Mouse (Mus musculus): ENCODE data around the gene Akap2. TPM values are rescaled to one million over a fixed set of nuclear protein-coding genes. Genes with fewer than 3 reads are reported as not detected.

Akap2 gene
- polyA plus RNA-seq, 1 experiment from 2014 or later: 22.2 TPM

- H3K9me3 ChIP-seq (replicated peaks): no peaks in the 10 kb centered on the region
- no peak overlapping the region for H3K27ac ChIP-seq (replicated peaks)
- 61% methylated on average over 8 of the region's 8 CpGs for WGBS
- no peaks in the 10 kb centered on the region for H3K36me3 ChIP-seq
- DNase-seq (ENCODE audit: low spot score): no peak
- no peak overlapping the region for H3K4me3 ChIP-seq
- H3K27me3 ChIP-seq (ENCODE audit: low read depth, poor library complexity, severe bottlenecking): no peaks in the 10 kb centered on the region
- peaks cover 2% of the 10 kb centered on the region; the same call in 1 of the 2 replicates for H3K4me1 ChIP-seq
Observed at GRCm38 (mm10) chr4:57738856-57739552, 21.5 kb downstream of the Akap2 start.

GRCm38 (mm10) chr4:57743325-57743929 lies 26.0 kb downstream of the Akap2 start:
- H3K27me3 ChIP-seq (ENCODE audit: low read depth, poor library complexity, severe bottlenecking): no peaks in the 10 kb centered on the region
- H3K4me1 ChIP-seq: peaks cover 16% of the 10 kb centered on the region
- no peak overlapping the region for H3K4me3 ChIP-seq
- WGBS: 88% methylated on average over 11 of the region's 11 CpGs
- DNase-seq (ENCODE audit: low spot score): no peak
- H3K36me3 ChIP-seq: no peaks in the 10 kb centered on the region
- no peak overlapping the region for H3K27ac ChIP-seq (replicated peaks)
- no peaks in the 10 kb centered on the region; the same call in 1 of the 2 replicates for H3K9me3 ChIP-seq (replicated peaks)

- H3K4me3 ChIP-seq: no peak overlapping the region
- 75% methylated on average over 4 of the region's 4 CpGs for WGBS
- DNase-seq (ENCODE audit: low spot score): no peak
- H3K27ac ChIP-seq (replicated peaks): no peak overlapping the region
- H3K36me3 ChIP-seq: no peaks in the 10 kb centered on the region
- no peaks in the 10 kb centered on the region; the same call in 1 of the 2 replicates for H3K9me3 ChIP-seq (replicated peaks)
- no peaks in the 10 kb centered on the region for H3K27me3 ChIP-seq (ENCODE audit: low read depth, poor library complexity, severe bottlenecking)
- H3K4me1 ChIP-seq: peaks cover 19% of the 10 kb centered on the region
Observed at GRCm38 (mm10) chr4:57750651-57751050, 33.2 kb downstream of the Akap2 start.

- no peaks in the 10 kb centered on the region for H3K36me3 ChIP-seq
- no peaks in the 10 kb centered on the region for H3K27me3 ChIP-seq (ENCODE audit: low read depth, poor library complexity, severe bottlenecking)
- no peak for DNase-seq (ENCODE audit: low spot score)
- peaks cover 19% of the 10 kb centered on the region for H3K4me1 ChIP-seq
- WGBS: 68% methylated on average over 4 of the region's 4 CpGs
- no peak overlapping the region for H3K4me3 ChIP-seq
- no peaks in the 10 kb centered on the region; the same call in 1 of the 2 replicates for H3K9me3 ChIP-seq (replicated peaks)
- H3K27ac ChIP-seq (replicated peaks): no peak overlapping the region
Observed at GRCm38 (mm10) chr4:57751054-57751453, 33.6 kb downstream of the Akap2 start.

GRCm38 (mm10) chr4:57751566-57751965 lies 34.1 kb downstream of the Akap2 start:
- Histone ChIP-seq H3K27ac (replicated peaks) (no peak overlapping the region), H3K9me3 (replicated peaks) (no peaks in the 10 kb centered on the region), H3K4me3 (no peak overlapping the region), H3K27me3 (ENCODE audit: low read depth, poor library complexity, severe bottlenecking) (no peaks in the 10 kb centered on the region), H3K36me3 (no peaks in the 10 kb centered on the region), H3K4me1 (peaks cover 19% of the 10 kb centered on the region)
- DNase-seq (ENCODE audit: low spot score): no peak
- 90% methylated on average over 11 of the region's 11 CpGs for WGBS

GRCm38 (mm10) chr4:57755085-57755484 lies 37.6 kb downstream of the Akap2 start:
- Histone ChIP-seq H3K27me3 (ENCODE audit: low read depth, poor library complexity, severe bottlenecking) (no peaks in the 10 kb centered on the region), H3K9me3 (replicated peaks) (no peaks in the 10 kb centered on the region), H3K4me1 (peaks cover 14% of the 10 kb centered on the region), H3K36me3 (no peaks in the 10 kb centered on the region), H3K27ac (replicated peaks) (no peak overlapping the region), H3K4me3 (no peak overlapping the region)
- WGBS: 94% methylated on average over 11 of the region's 11 CpGs
- no peak for DNase-seq (ENCODE audit: low spot score)

- H3K27me3 ChIP-seq (ENCODE audit: low read depth, poor library complexity, severe bottlenecking): 0 out of 2 replicates have a peak, but pooled peaks cover 4% of the 10 kb centered on the region
- H3K27ac ChIP-seq (replicated peaks): peak overlapping the region; percentile 43; the same call in 1 of the 2 replicates
- no peak for DNase-seq (ENCODE audit: low spot score)
- H3K36me3 ChIP-seq: no peaks in the 10 kb centered on the region
- H3K9me3 ChIP-seq (replicated peaks): no peaks in the 10 kb centered on the region
- WGBS: 63% methylated on average over 11 of the region's 11 CpGs
- peaks cover 22% of the 10 kb centered on the region for H3K4me1 ChIP-seq
- no peak overlapping the region for H3K4me3 ChIP-seq
Observed at GRCm38 (mm10) chr4:57757997-57758396, 40.5 kb downstream of the Akap2 start.

- 0 out of 2 replicates have a peak, but pooled peaks cover 9% of the 10 kb centered on the region for H3K27me3 ChIP-seq (ENCODE audit: low read depth, poor library complexity, severe bottlenecking)
- H3K4me3 ChIP-seq: no peak overlapping the region
- peak overlapping the region; percentile 69 for H3K27ac ChIP-seq (replicated peaks)
- H3K9me3 ChIP-seq (replicated peaks): no peaks in the 10 kb centered on the region
- no peak for DNase-seq (ENCODE audit: low spot score)
- no peaks in the 10 kb centered on the region for H3K36me3 ChIP-seq
- H3K4me1 ChIP-seq: peaks cover 48% of the 10 kb centered on the region
- WGBS: 53% methylated on average over 7 of the region's 7 CpGs
Observed at GRCm38 (mm10) chr4:57762424-57762823, 45.0 kb downstream of the Akap2 start.

- H3K36me3 ChIP-seq: no peaks in the 10 kb centered on the region
- WGBS: 81% methylated on average over 1 of the region's 1 CpGs
- DNase-seq (ENCODE audit: low spot score): no peak
- peaks cover 44% of the 10 kb centered on the region for H3K4me1 ChIP-seq
- peak overlapping the region; percentile 83; the same call in 1 of the 2 replicates for H3K27ac ChIP-seq (replicated peaks)
- 0 out of 2 replicates have a peak, but pooled peaks cover 9% of the 10 kb centered on the region for H3K27me3 ChIP-seq (ENCODE audit: low read depth, poor library complexity, severe bottlenecking)
- no peaks in the 10 kb centered on the region for H3K9me3 ChIP-seq (replicated peaks)
- H3K4me3 ChIP-seq: no peak overlapping the region
Observed at GRCm38 (mm10) chr4:57764392-57764791, 46.9 kb downstream of the Akap2 start.

GRCm38 (mm10) chr4:57764926-57765325 lies 47.5 kb downstream of the Akap2 start:
- Histone ChIP-seq H3K4me1 (peaks cover 44% of the 10 kb centered on the region), H3K36me3 (no peaks in the 10 kb centered on the region), H3K9me3 (replicated peaks) (no peaks in the 10 kb centered on the region), H3K4me3 (no peak overlapping the region), H3K27ac (replicated peaks) (peak overlapping the region; percentile 83), H3K27me3 (ENCODE audit: low read depth, poor library complexity, severe bottlenecking) (0 out of 2 replicates have a peak, but pooled peaks cover 9% of the 10 kb centered on the region)
- DNase-seq (ENCODE audit: low spot score): no peak
- 85% methylated on average over 1 of the region's 1 CpGs for WGBS

- peak; percentile 57 for DNase-seq (ENCODE audit: low spot score)
- Histone ChIP-seq H3K27me3 (ENCODE audit: low read depth, poor library complexity, severe bottlenecking) (0 out of 2 replicates have a peak, but pooled peaks cover 9% of the 10 kb centered on the region), H3K4me3 (no peak overlapping the region), H3K36me3 (no peaks in the 10 kb centered on the region), H3K9me3 (replicated peaks) (no peaks in the 10 kb centered on the region), H3K27ac (replicated peaks) (peak overlapping the region; percentile 83), H3K4me1 (peaks cover 51% of the 10 kb centered on the region)
- WGBS: 5% methylated on average over 4 of the region's 4 CpGs
Observed at GRCm38 (mm10) chr4:57765806-57766205, 48.3 kb downstream of the Akap2 start.

GRCm38 (mm10) chr4:57769007-57769406 lies 51.5 kb downstream of the Akap2 start:
- 0 out of 2 replicates have a peak, but pooled peaks cover 5% of the 10 kb centered on the region for H3K27me3 ChIP-seq (ENCODE audit: low read depth, poor library complexity, severe bottlenecking)
- DNase-seq (ENCODE audit: low spot score): no peak
- no peaks in the 10 kb centered on the region for H3K36me3 ChIP-seq
- no peaks in the 10 kb centered on the region for H3K9me3 ChIP-seq (replicated peaks)
- no peak overlapping the region for H3K4me3 ChIP-seq
- 67% methylated on average over 3 of the region's 3 CpGs for WGBS
- peaks cover 42% of the 10 kb centered on the region for H3K4me1 ChIP-seq
- no peak overlapping the region; the same call in 1 of the 2 replicates for H3K27ac ChIP-seq (replicated peaks)

Measured in midbrain, embryonic 10.5 days (tissue).